Mouse (Mus musculus): Measurements from ENCODE around the gene Brd3os.

Gene Brd3os

DNA sequence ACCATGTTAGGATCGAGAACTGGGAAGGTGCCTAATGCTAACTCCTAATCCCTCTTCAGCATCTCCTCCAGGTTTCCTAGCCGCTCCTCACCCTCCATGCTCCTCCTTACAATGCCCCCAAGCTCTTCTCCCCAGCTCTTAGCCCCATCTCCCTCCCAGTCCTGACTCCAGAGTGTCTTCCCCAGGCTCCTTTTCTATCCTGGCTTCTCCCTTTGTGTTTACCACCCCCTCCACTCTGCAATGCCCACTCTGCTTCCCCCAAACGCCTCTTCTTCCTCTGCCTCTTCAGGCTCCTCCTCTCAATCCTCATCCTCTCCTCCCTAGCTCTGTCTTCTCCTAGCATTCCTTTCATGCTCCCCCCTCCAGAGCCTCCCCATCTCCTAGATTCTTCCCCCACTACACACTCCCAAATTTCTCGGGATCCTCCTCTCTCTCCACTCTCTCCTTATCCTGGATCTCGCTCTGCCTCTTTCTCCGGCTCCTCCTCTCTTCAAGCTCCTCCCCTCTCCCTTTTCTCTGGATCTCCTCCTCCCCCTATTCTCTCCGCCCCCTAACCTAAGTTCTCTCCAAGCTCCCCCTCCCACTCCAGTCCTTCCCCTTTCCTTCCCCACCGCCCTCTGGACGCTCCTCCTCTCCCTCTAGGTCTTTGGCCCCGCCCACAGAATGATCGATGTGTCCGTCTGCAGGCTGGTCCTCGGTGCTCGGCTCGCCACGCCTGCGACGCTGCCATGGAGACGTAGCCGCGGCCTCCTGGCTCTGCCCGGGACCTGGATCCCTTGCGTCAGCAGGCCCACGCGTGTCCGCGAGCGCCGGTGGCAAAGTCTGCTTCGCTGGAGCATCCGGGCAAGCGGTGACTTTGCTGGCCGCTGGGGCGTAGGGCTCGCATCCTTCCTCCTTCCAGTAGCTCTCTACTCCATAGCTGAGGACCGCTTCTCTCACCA is at the start of gene Brd3os:
TSS of gene Brd3os (plus strand) at position 558 of the 941 bp plus-strand sequence.
- peak; percentile 95 to 96 for DNase-seq (ENCODE audit: low spot score in 2 of 2)

DNA sequence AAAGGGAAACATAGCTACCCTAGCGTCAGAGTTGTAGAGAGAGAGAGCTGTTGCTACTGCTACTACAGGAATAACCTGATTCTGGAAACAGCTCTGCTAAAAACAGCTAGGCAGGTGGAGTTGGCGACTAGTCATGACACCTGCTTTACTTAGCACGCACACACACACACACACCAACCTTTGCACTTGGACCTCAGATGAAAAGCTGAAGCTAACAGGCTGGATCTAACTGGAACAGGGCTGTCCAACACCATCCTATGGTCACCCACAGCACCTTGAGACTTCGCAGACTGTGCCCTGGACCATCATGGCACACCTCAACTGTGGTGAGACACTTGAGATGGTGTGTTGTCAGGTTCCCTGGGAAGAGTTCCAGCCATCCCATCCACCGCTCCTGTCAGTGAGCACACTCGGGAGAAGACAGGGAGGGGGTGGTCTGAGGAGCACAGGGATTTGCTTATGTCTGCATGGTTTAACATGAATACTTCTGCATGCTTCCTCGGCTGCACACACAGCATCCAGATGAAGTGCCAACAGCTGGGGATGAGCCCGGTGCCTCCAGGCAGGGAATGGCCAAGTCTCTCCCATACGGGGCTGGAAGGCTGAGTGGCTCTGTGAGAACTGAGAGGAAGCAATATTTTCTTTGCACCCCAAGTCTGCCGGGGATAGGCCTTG is 47.8 kb upstream of the Brd3os start:
- no peak for DNase-seq (ENCODE audit: low spot score in 2 of 2)

DNA sequence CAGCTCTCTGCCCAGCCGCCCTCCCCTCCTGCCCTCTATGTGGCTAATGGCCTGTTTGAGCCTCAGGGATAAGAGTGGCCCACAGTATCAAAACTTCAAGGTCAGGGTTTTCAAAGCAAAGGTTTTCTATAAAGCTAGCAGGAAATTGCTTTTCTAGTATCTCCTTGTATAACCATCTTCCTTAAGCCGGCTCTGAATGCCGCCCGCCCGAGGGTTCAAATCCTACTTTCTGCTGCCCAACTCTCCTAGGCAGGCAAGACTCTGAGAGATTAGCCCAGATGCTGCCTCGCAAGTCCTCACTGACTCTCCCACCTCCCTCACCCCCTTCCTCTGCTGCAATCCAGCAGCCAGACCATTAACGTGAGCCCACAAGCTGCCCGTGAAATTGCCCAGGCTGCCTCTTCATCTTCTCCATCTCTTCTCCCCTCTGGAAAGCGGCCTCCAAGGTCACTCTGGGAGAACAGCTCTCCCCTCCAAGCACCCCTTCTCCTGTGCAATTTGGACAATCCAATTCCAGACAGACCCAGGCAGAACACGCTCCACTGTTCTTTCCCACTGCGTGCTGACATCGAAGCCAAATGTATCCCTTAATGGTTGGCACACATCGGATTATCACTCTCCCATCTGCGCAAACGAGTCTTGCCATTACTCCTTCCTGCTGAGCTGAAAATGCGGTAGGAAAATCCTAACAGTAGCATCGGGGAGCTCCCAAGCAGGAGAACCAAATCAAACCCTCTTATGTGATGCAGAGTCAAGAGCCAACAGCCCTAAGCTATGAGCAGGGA is 45.3 kb upstream of the Brd3os start:
- DNase-seq (ENCODE audit: low spot score in 2 of 2), result no peak

GRCm38 (mm10) chr2:27400083-27400482 is 42.0 kb upstream of the Brd3os start:
- no peak for DNase-seq (ENCODE audit: low spot score in 2 of 2)

DNA sequence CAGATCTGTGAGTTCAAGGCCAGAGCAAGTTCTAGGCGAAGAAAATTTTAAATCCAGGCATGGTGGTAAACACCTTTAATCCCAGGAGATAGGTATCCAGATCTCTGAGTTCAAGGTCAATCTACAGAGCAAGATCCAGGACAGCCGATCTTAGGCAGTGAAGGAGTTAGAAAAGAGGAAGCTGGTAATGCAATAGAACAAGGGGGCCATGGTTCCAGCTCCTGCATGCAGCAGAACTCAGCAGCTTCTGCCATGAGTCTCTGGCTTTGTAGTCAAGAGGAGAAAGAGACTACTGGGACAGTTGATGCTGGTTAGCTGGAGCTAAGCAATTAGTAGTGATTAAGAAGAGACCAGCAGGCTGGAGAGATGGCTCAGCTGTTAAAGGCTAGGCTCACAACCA is 40.6 kb upstream of the Brd3os start:
- no peak for DNase-seq (ENCODE audit: low spot score in 2 of 2)

- DNase-seq (ENCODE audit: low spot score in 2 of 2), result no peak
These were observed 37.6 kb upstream of the Brd3os start for GRCm38 (mm10) chr2:27404375-27405093.

DNA sequence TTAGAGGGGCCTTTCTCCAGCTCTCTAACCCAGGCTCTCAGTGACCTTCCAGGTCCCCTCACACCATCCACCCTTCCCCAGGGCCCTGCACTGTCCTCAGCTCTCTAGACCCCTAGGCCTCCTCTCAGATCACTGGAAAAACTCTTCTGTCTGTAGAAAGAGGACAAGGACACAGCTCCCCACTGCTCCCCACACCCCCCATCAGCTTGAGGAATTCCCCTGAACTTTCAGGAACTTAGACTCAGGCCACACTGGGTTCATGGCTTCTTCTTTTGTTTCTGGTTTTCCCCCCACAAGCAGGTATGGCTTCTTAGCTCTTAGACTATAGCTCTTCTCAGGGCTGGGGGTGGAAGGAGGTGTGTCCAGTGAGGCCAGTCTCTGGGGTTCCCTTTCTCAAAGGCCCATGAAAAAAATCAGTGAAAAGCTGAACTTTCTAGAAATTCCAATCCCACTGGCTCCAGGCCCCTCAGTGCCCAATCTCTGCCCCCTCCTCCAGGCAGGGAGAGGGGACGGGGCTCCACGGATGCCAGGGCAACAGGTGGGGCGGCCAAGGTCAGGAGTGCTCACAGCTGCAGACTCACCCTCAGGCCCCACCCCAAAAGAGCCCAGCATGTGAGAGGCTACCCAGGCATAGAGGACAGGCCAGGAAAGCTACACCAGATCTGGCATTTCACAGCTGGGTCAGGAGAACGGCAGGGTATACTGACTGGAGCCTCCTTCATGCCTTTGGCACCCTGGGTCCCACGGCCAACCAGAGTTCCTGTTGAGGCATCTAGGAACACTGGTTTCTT is 36.8 kb upstream of the Brd3os start:
- DNase-seq (ENCODE audit: low spot score in 2 of 2), result no peak

- DNase-seq (ENCODE audit: low spot score in 2 of 2), result no peak
These were observed 35.2 kb upstream of the Brd3os start for GRCm38 (mm10) chr2:27406928-27407327.

DNA sequence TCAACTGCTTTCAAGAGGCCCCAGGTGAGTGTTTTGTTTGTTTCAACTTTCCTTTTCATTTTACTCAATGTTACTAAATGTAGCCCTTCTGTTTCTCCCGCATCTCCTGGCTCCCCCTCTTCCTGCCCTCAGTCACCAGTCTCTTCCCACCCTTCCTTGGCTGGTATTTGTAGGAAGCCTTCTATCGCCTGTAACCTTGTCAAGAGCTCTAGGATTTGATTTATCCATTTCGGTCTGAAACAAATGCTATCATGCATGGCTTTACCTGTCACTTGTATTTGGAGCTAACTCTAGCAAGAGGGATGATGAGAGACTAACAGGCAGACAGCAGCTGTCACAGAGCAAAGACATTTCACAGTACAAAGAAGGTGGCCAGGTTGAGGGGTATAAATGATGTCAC is 33.9 kb upstream of the Brd3os start:
- DNase-seq (ENCODE audit: low spot score in 2 of 2), result no peak

- DNase-seq (ENCODE audit: low spot score in 2 of 2), result no peak
These were observed 31.5 kb upstream of the Brd3os start for GRCm38 (mm10) chr2:27410518-27411140.

GRCm38 (mm10) chr2:27411688-27412174 is 30.4 kb upstream of the Brd3os start:
- DNase-seq (ENCODE audit: low spot score in 2 of 2), result no peak

GRCm38 (mm10) chr2:27412245-27412800 is 29.8 kb upstream of the Brd3os start:
- no peak for DNase-seq (ENCODE audit: low spot score in 2 of 2)

GRCm38 (mm10) chr2:27413582-27413935 is 28.6 kb upstream of the Brd3os start:
- DNase-seq (ENCODE audit: low spot score in 2 of 2), result no peak

GRCm38 (mm10) chr2:27413936-27414657 is 28.0 kb upstream of the Brd3os start:
- DNase-seq (ENCODE audit: low spot score in 2 of 2), result no peak

- DNase-seq (ENCODE audit: low spot score in 2 of 2), result no peak
These were observed 26.9 kb upstream of the Brd3os start for GRCm38 (mm10) chr2:27415060-27415783.

DNA sequence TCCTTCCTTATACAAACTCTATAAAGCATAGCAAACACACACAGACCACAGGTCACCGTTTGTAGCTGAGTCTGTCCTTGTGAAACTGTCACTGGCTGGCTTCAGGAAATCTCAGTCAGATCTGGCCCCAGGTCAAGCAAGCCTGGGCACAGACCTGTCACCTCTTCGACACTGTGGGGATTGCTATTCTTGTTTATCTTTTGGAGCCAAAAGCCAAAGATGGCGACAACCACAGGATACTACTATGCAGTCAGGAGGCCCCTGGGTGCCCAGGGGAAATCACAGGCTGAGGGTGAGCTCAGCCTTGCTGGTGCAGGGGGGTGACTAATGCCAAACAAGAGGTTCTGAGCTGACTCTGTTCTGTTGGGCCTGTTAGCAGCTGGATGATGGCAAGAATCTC is 25.7 kb upstream of the Brd3os start:
- no peak for DNase-seq (ENCODE audit: low spot score in 2 of 2)

DNA sequence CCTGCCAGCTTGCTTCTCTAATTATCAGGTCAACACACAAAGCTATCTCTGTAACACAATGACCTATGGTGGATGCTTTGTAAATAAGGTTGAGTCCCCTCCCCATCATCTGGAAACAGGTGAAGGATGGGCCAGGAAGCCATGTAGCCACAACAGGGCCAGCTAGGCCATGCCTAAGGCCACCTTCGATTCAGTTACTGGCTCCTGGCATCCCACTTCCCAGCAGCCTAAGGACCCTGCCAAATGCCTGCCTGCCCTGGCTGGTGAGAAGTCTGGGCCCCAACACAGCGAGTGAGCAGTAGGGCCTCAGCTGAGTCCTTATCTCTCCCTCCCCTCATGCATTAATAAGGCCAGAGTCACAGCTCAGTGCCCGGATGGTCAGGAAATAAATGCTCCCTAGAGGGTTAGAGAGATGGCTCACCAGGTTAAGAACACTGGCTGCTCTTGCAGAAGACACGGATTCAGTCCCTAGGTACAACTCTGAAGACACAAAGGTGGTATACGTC is 24.4 kb upstream of the Brd3os start:
- DNase-seq (ENCODE audit: low spot score in 2 of 2), result no peak

GRCm38 (mm10) chr2:27418577-27419070 is 23.5 kb upstream of the Brd3os start:
- no peak for DNase-seq (ENCODE audit: low spot score in 2 of 2)
